ENCODE assay signal across 23 mouse cellular contexts in the genomic region with DNA sequence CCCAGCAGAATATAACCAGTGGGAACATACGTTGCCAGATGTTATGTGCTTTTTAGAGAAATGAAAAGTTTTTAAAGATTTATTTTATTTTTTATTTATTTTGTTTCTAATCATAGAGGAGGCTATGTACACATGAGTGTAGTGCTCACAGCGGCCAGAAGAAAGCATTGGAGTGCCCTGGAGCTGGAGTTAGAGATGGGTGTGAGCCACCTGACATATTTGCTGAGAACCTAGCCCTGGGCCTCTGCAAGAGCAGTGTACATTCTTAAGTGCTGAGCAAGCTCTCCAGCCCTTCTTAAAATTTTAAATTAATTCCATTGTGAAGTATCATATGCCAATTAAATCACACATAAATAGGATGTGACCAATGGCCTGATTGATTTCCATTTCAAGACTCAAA.
DNase-seq lines count a peak whose midpoint lies in the region; ATAC-seq and TF ChIP-seq lines count a peak whose summit lies in the region.
"Had no signal": no experiment of that assay in that cellular context is flagged by ENCODE, and none has a peak within 500 bp of the region (broad histone marks: within the 10 kb centered on the region; RNA-seq: fewer than 3 reads in every experiment).

No protein-coding gene starts in this region.

- H3K4me2 ChIP-seq in lung, postnatal 0 days (replicated peaks; ENCODE audit: low read depth, low read length) = no peak overlapping the region
- H3K4me2 ChIP-seq: embryonic facial prominence, embryonic 12.5 days; forebrain, embryonic 13.5 days; forebrain, embryonic 15.5 days had no signal

- TF ChIP-seq CTCF in lung, postnatal 0 days (IDR thresholded peaks at IDR 0.05) = no peak

- TF ChIP-seq EP300 in lung, postnatal 0 days (IDR thresholded peaks at IDR 0.05) = peak; percentile 12

- no peaks in the 10 kb centered on the region for H3K27me3 ChIP-seq in lung, postnatal 0 days (replicated peaks; ENCODE audit: insufficient read depth, low read length)
- H3K27me3 ChIP-seq: CH12.LX; embryonic facial prominence, embryonic 12.5 days; forebrain, embryonic 13.5 days; forebrain, embryonic 15.5 days; Patski had no signal

- no peaks in the 10 kb centered on the region for H3K4me1 ChIP-seq in lung, postnatal 0 days (ENCODE audit: insufficient read depth, low read depth, low read length)
- H3K4me1 ChIP-seq: forebrain, embryonic 13.5 days had no signal

- WGBS in lung, postnatal 0 days = 38% methylated on average over 2 of the region's 2 CpGs

- no peak overlapping the region for H3K9ac ChIP-seq in lung, postnatal 0 days (replicated peaks; ENCODE audit: low read depth)
- H3K9ac ChIP-seq: embryonic facial prominence, embryonic 12.5 days; forebrain, embryonic 13.5 days; forebrain, embryonic 15.5 days had no signal

- peak; percentile 98 for ATAC-seq in lung, postnatal 0 days
- ATAC-seq: activated CD4-positive, CD25-positive, alpha-beta regulatory T cell, adult 4 months; CD4-positive, CD25-positive, alpha-beta regulatory T cell, adult 4 months; forebrain, embryonic 13.5 days; forebrain, embryonic 15.5 days; Patski had no signal

- no peak overlapping the region for H3K4me3 ChIP-seq in lung, postnatal 0 days (ENCODE audit: low read depth, low read length)
- H3K4me3 ChIP-seq: embryonic facial prominence, embryonic 10.5 days; embryonic facial prominence, embryonic 12.5 days; forebrain, embryonic 13.5 days; forebrain, embryonic 15.5 days had no signal

- no peak overlapping the region for H3K27ac ChIP-seq in lung, postnatal 0 days (ENCODE audit: low read length)
- H3K27ac ChIP-seq: embryonic facial prominence, embryonic 10.5 days; embryonic facial prominence, embryonic 12.5 days; forebrain, embryonic 13.5 days; forebrain, embryonic 15.5 days had no signal

- no peaks in the 10 kb centered on the region for H3K36me3 ChIP-seq in lung, postnatal 0 days (ENCODE audit: insufficient read depth, low read length)
- H3K36me3 ChIP-seq: embryonic facial prominence, embryonic 10.5 days; embryonic facial prominence, embryonic 12.5 days; forebrain, embryonic 15.5 days; G1E had no signal

- peak; percentile 16 to 22 for DNase-seq in lung, adult 18-20 months
- no peak for DNase-seq in lung, postnatal 10 days
- peak; percentile 51 for DNase-seq in lung, postnatal 0 days (ENCODE audit: low spot score)
- DNase-seq in lung, postnatal 14 days = no peak
- DNase-seq in heart, postnatal 4 days = no peak
- DNase-seq: adrenal gland, adult 8-10 months; adrenal gland, postnatal 14 days; adrenal gland, postnatal 36 days; B cell, adult 2 months; cerebellum, adult 11-12 months; cerebellum, adult 2 months; cerebellum, adult 9-10 months; cerebellum, postnatal 10 days; cerebellum, postnatal 25 days had no signal

- H3K9me3 ChIP-seq in lung, postnatal 0 days (ENCODE audit: low read length) = no peaks in the 10 kb centered on the region
- H3K9me3 ChIP-seq: embryonic facial prominence, embryonic 10.5 days; embryonic facial prominence, embryonic 12.5 days; forebrain, embryonic 13.5 days; forebrain, embryonic 15.5 days; G1E had no signal

Comparison
In these comparisons a context has a peak if more than half of its experiments do, and no peak if none do; other contexts are left out.
1. DNase-seq: peak in lung, adult 18-20 months (2 of 2) and lung, postnatal 0 days (single experiment); none in lung, postnatal 10 days (single experiment), lung, postnatal 14 days (single experiment) and heart, postnatal 4 days (single experiment).